ENCODE assay signal across 10 mouse cellular contexts in the genomic region with DNA sequence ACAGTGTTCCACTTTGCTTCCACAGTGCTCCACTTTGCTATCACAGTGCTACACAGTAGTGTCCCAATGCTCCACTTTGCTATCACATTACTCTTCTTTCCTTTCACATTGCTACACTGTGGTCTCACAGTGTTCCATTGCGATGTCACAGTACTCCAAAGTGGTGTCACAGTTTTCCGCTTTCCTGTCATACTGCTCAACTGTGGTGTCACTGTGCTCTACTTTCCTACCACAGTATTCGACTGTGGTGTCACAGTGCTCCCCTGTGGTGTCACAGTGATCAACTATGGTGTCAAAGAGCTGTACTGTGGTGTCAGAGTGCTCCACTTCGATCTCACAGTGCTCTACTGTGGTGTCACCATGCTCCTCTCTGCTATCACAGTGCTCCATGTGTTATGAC.
DNase-seq lines count a peak whose midpoint lies in the region; ATAC-seq and TF ChIP-seq lines count a peak whose summit lies in the region.
"Had no signal": no experiment of that assay in that cellular context is flagged by ENCODE, and none has a peak within 500 bp of the region (broad histone marks: within the 10 kb centered on the region; RNA-seq: fewer than 3 reads in every experiment).

No protein-coding gene starts in this region.

- no peaks in the 10 kb centered on the region for H3K36me3 ChIP-seq in midbrain, embryonic 11.5 days (ENCODE audit: control insufficient read depth, insufficient read depth, low read length)
- no peaks in the 10 kb centered on the region for H3K36me3 ChIP-seq in midbrain, postnatal 0 days (ENCODE audit: insufficient read depth, low read length)
- no peaks in the 10 kb centered on the region for H3K36me3 ChIP-seq in hindbrain, embryonic 11.5 days (ENCODE audit: control insufficient read depth, insufficient read depth, low read length)
- H3K36me3 ChIP-seq: embryonic facial prominence, embryonic 13.5 days; limb, embryonic 12.5 days had no signal

- intact Hi-C loops in gastrocnemius, adult 2 months (cut with DNase I), result loop anchor here (2.0 to 5.0 kb wide), 2 partner anchors 220 to 323 kb away; no protein-coding TSS in a partner anchor

- H3K27me3 ChIP-seq in midbrain, embryonic 11.5 days (ENCODE audit: control insufficient read depth, insufficient read depth, low read length), result no peaks in the 10 kb centered on the region
- no peaks in the 10 kb centered on the region for H3K27me3 ChIP-seq in midbrain, postnatal 0 days (ENCODE audit: insufficient read depth, low read length)
- H3K27me3 ChIP-seq in hindbrain, embryonic 11.5 days (ENCODE audit: control insufficient read depth, insufficient read depth, low read length), result no peaks in the 10 kb centered on the region
- H3K27me3 ChIP-seq: embryonic facial prominence, embryonic 13.5 days; limb, embryonic 12.5 days had no signal

- no peak overlapping the region for H3K4me3 ChIP-seq in gastrocnemius, adult 2 months
- no peak overlapping the region for H3K4me3 ChIP-seq in midbrain, embryonic 11.5 days (ENCODE audit: low read depth, low read length)
- H3K4me3 ChIP-seq in midbrain, postnatal 0 days (ENCODE audit: low read depth, low read length), result no peak overlapping the region
- no peak overlapping the region for H3K4me3 ChIP-seq in hindbrain, embryonic 11.5 days (ENCODE audit: low read depth, low read length)
- H3K4me3 ChIP-seq: embryonic facial prominence, embryonic 13.5 days; limb, embryonic 12.5 days had no signal

- no peaks in the 10 kb centered on the region for H3K4me1 ChIP-seq in midbrain, embryonic 11.5 days (ENCODE audit: control insufficient read depth, insufficient read depth, low read length)
- no peaks in the 10 kb centered on the region for H3K4me1 ChIP-seq in midbrain, postnatal 0 days (ENCODE audit: insufficient read depth, low read length)
- H3K4me1 ChIP-seq in hindbrain, embryonic 11.5 days (replicated peaks; ENCODE audit: control insufficient read depth, insufficient read depth, low read length), result no peaks in the 10 kb centered on the region
- H3K4me1 ChIP-seq: embryonic facial prominence, embryonic 13.5 days; limb, embryonic 12.5 days had no signal

- H3K27ac ChIP-seq in gastrocnemius, adult 2 months, result no peak overlapping the region
- H3K27ac ChIP-seq in midbrain, embryonic 11.5 days (ENCODE audit: low read depth, low read length), result no peak overlapping the region
- no peak overlapping the region for H3K27ac ChIP-seq in midbrain, postnatal 0 days (ENCODE audit: low read depth, low read length)
- no peak overlapping the region for H3K27ac ChIP-seq in hindbrain, embryonic 11.5 days (ENCODE audit: low read depth, low read length)
- H3K27ac ChIP-seq: embryonic facial prominence, embryonic 13.5 days; limb, embryonic 12.5 days had no signal

- no peaks in the 10 kb centered on the region for H3K9me3 ChIP-seq in midbrain, embryonic 11.5 days (ENCODE audit: control insufficient read depth, low read length)
- H3K9me3 ChIP-seq in midbrain, postnatal 0 days (ENCODE audit: low read length), result peaks cover 4% of the 10 kb centered on the region; the same call in 1 of the 2 replicates
- no peaks in the 10 kb centered on the region for H3K9me3 ChIP-seq in hindbrain, embryonic 11.5 days (ENCODE audit: control insufficient read depth, low read length)
- H3K9me3 ChIP-seq: embryonic facial prominence, embryonic 13.5 days; limb, embryonic 12.5 days had no signal

- DNase-seq in gastrocnemius, adult 2 months, result peak; percentile 44
- no peak for DNase-seq in gastrocnemius, postnatal 25 days
- DNase-seq in midbrain, embryonic 11.5 days (ENCODE audit: low spot score, missing footprints), result peak; percentile 70
- no peak for DNase-seq in midbrain, postnatal 0 days (ENCODE audit: low spot score)
- DNase-seq in heart, adult 8-10 months (ENCODE audit: low spot score), result peak; percentile 14
- DNase-seq in spleen, postnatal 4 days (ENCODE audit: low spot score in 2 of 2), result peak; percentile 12 to 55
- DNase-seq in hindbrain, embryonic 11.5 days (ENCODE audit: low spot score), result no peak
- no peak for DNase-seq in adrenal gland, postnatal 25 days

- ATAC-seq in midbrain, embryonic 11.5 days (ENCODE audit: low FRiP score), result no peak
- no peak for ATAC-seq in midbrain, postnatal 0 days (ENCODE audit: low FRiP score)
- ATAC-seq in hindbrain, embryonic 11.5 days (ENCODE audit: low FRiP score), result no peak

- no peak overlapping the region for H3K4me2 ChIP-seq in midbrain, embryonic 11.5 days
- no peak overlapping the region for H3K4me2 ChIP-seq in midbrain, postnatal 0 days (ENCODE audit: low read depth, low read length, poor library complexity, severe bottlenecking)
- no peak overlapping the region for H3K4me2 ChIP-seq in hindbrain, embryonic 11.5 days (replicated peaks; ENCODE audit: low read depth, low read length)
- H3K4me2 ChIP-seq: embryonic facial prominence, embryonic 13.5 days; limb, embryonic 12.5 days had no signal

- peak; percentile 57 for TF ChIP-seq CTCF in gastrocnemius, adult 2 months (IDR thresholded peaks at IDR 0.05)
- no peak; the same call in 1 of the 2 replicates for TF ChIP-seq CTCF in midbrain, postnatal 0 days (IDR thresholded peaks at IDR 0.05)

- 71% methylated on average over 4 of the region's 4 CpGs for WGBS in midbrain, embryonic 11.5 days
- WGBS in midbrain, postnatal 0 days, result 82% methylated on average over 4 of the region's 4 CpGs
- WGBS in hindbrain, embryonic 11.5 days, result 76% methylated on average over 4 of the region's 4 CpGs

- no peak overlapping the region for H3K9ac ChIP-seq in midbrain, embryonic 11.5 days (ENCODE audit: low read length)
- H3K9ac ChIP-seq in midbrain, postnatal 0 days (replicated peaks; ENCODE audit: low read length, poor library complexity, severe bottlenecking), result no peak overlapping the region
- no peak overlapping the region for H3K9ac ChIP-seq in hindbrain, embryonic 11.5 days (ENCODE audit: low read depth, low read length)
- H3K9ac ChIP-seq: embryonic facial prominence, embryonic 13.5 days; limb, embryonic 12.5 days had no signal

Comparison
In these comparisons a context has a peak if more than half of its experiments do, and no peak if none do; other contexts are left out.
1. DNase-seq: peak in gastrocnemius, adult 2 months (single experiment), midbrain, embryonic 11.5 days (single experiment), heart, adult 8-10 months (single experiment) and spleen, postnatal 4 days (2 of 2); none in gastrocnemius, postnatal 25 days (single experiment), midbrain, postnatal 0 days (single experiment), hindbrain, embryonic 11.5 days (single experiment) and adrenal gland, postnatal 25 days (single experiment).